Mouse (Mus musculus) G1E (cell line): ENCODE results near the gene Il17rd. TPM values are rescaled to one million over a fixed set of nuclear protein-coding genes. Genes with fewer than 3 reads are reported as not detected.

Source experiments
- ATAC-seq: 2 replicates; pipeline ENCODE4 v1.8.0; 2016; ENCODE audit warnings: mild to moderate bottlenecking; ENCODE audit not compliant: insufficient number of reproducible peaks, poor library complexity, low FRiP score, severe bottlenecking; ENCODE audit errors: extremely low read depth
- DNase-seq: peaks from one replicate; pipeline ENCODE4 v3.0.0; 2012; ENCODE audit warnings: low spot score
- H3K27me3 ChIP-seq: 2 replicates; pipeline ENCODE4 v1.6.1; 2012; ENCODE audit warnings: mild to moderate bottlenecking, low read length, inconsistent platforms; ENCODE audit not compliant: insufficient read depth
- H3K36me3 ChIP-seq: replicated peaks from 2 replicates; pipeline ENCODE3; 2012; ENCODE audit warnings: mild to moderate bottlenecking, inconsistent platforms
- H3K4me1 ChIP-seq: 2 replicates; pipeline ENCODE4 v1.6.1; 2012; ENCODE audit warnings: low read depth, low read length, inconsistent platforms, mixed read lengths; ENCODE audit not compliant: insufficient read depth
- H3K4me3 ChIP-seq: 2 replicates; pipeline ENCODE4 v1.5.1; 2012; ENCODE audit warnings: low read depth, mild to moderate bottlenecking, inconsistent platforms, low read length, moderate library complexity, mixed read lengths
- H3K9me3 ChIP-seq: replicated peaks from 2 replicates; pipeline ENCODE4 v1.6.1; 2012; ENCODE audit warnings: inconsistent platforms
- CTCF ChIP-seq: IDR thresholded peaks from 2 replicates; pipeline ENCODE4 v1.5.1; 2012; ENCODE audit warnings: low read depth, low read length, inconsistent platforms, mixed read lengths
- GATA1 ChIP-seq: IDR thresholded peaks from 2 replicates; pipeline ENCODE4 v1.6.1; 2012; ENCODE audit warnings: borderline replicate concordance, low read length, inconsistent platforms, mixed read lengths
- GATA2 ChIP-seq: IDR thresholded peaks from 2 replicates; pipeline ENCODE4 v1.6.1; 2012; ENCODE audit warnings: low read depth, low read length, inconsistent platforms, borderline replicate concordance
- POLR2AphosphoS5 ChIP-seq: IDR thresholded peaks from 2 replicates; pipeline ENCODE4 v1.6.1; 2012; ENCODE audit warnings: low read depth, low read length, inconsistent platforms; ENCODE audit not compliant: insufficient replicate concordance
- TAL1 ChIP-seq: conservative IDR thresholded peaks from 2 replicates; pipeline ENCODE4 v1.6.1; 2012; ENCODE audit warnings: low read depth, low read length, inconsistent platforms, mixed read lengths
- polyA plus RNA-seq: library from polyadenylated mRNA; stranded (reverse); fragments of >175 nt; gene quantifications from 2 replicates; pipeline ENCODE4 v1.2.3, GENCODE M21; 2012
- total RNA-seq, 2 experiments: library from RNA; stranded (forward) in 1 of 2; stranded (reverse) in 1 of 2; fragments of 200-1000 nt in 1 of 2; fragments of >200 nt in 1 of 2; fragmentation: Nextera tagmentation in 1 of 2; gene quantifications; 2 replicates each; pipeline ENCODE4 v1.2.3; 2014 to 2017

Gene Il17rd
- total and polyA plus RNA-seq, 3 experiments = 0.11 TPM; not detected in 2

- no peak overlapping the region for H3K4me3 ChIP-seq
- ATAC-seq (no peak), DNase-seq (no peak)
- peaks cover 3% of the 10 kb centered on the region; the same call in 1 of the 2 replicates for H3K27me3 ChIP-seq
- H3K4me1 ChIP-seq = no peaks in the 10 kb centered on the region
- TF ChIP-seq POLR2AphosphoS5 (no peak), CTCF (no peak), GATA2 (no peak), TAL1 (no peak), GATA1 (no peak)
- H3K36me3 ChIP-seq = no peaks in the 10 kb centered on the region
- H3K9me3 ChIP-seq = no peaks in the 10 kb centered on the region
These were observed 58.0 kb downstream of the Il17rd start for GRCm38 (mm10) chr14:27096779-27097178.

GRCm38 (mm10) chr14:27101735-27102134 lies 63.0 kb downstream of the Il17rd start:
- ATAC-seq (no peak), DNase-seq (no peak)
- no peak for TF ChIP-seq POLR2AphosphoS5
- no peak for TF ChIP-seq GATA1
- TF ChIP-seq GATA2 = no peak
- TF ChIP-seq TAL1 = no peak
- no peak for TF ChIP-seq CTCF
- no peaks in the 10 kb centered on the region for H3K9me3 ChIP-seq
- no peaks in the 10 kb centered on the region; the same call in 1 of the 2 replicates for H3K27me3 ChIP-seq
- no peaks in the 10 kb centered on the region for H3K4me1 ChIP-seq
- H3K4me3 ChIP-seq = no peak overlapping the region
- no peaks in the 10 kb centered on the region for H3K36me3 ChIP-seq

GRCm38 (mm10) chr14:27102720-27103119 lies 64.0 kb downstream of the Il17rd start:
- Histone ChIP-seq H3K27me3 (no peaks in the 10 kb centered on the region; the same call in 1 of the 2 replicates), H3K9me3 (no peaks in the 10 kb centered on the region), H3K36me3 (no peaks in the 10 kb centered on the region), H3K4me1 (no peaks in the 10 kb centered on the region), H3K4me3 (no peak overlapping the region)
- DNase-seq = no peak
- no peak for ATAC-seq
- TF ChIP-seq GATA1 (no peak), CTCF (no peak), POLR2AphosphoS5 (no peak), GATA2 (no peak), TAL1 (no peak)

GRCm38 (mm10) chr14:27105731-27106457 lies 67.2 kb downstream of the Il17rd start:
- no peak overlapping the region for H3K4me3 ChIP-seq
- TF ChIP-seq GATA2 = no peak
- no peak for TF ChIP-seq CTCF
- TF ChIP-seq TAL1 = no peak
- TF ChIP-seq GATA1 = no peak
- no peak for TF ChIP-seq POLR2AphosphoS5
- no peaks in the 10 kb centered on the region for H3K36me3 ChIP-seq
- DNase-seq (no peak), ATAC-seq (no peak)
- H3K4me1 ChIP-seq = no peaks in the 10 kb centered on the region
- H3K27me3 ChIP-seq = no peaks in the 10 kb centered on the region
- H3K9me3 ChIP-seq = no peaks in the 10 kb centered on the region

GRCm38 (mm10) chr14:27108748-27109504 lies 70.2 kb downstream of the Il17rd start:
- no peaks in the 10 kb centered on the region for H3K9me3 ChIP-seq
- ATAC-seq (no peak), DNase-seq (no peak)
- H3K36me3 ChIP-seq = no peaks in the 10 kb centered on the region
- no peaks in the 10 kb centered on the region; the same call in 1 of the 2 replicates for H3K27me3 ChIP-seq
- no peak overlapping the region for H3K4me3 ChIP-seq
- no peak for TF ChIP-seq GATA1
- no peak for TF ChIP-seq POLR2AphosphoS5
- no peak for TF ChIP-seq CTCF
- TF ChIP-seq GATA2 = no peak
- no peak for TF ChIP-seq TAL1
- H3K4me1 ChIP-seq = no peaks in the 10 kb centered on the region
